Mouse (Mus musculus): Measurements from ENCODE around the gene Rad51d. TPM values are rescaled to one million over a fixed set of nuclear protein-coding genes. Genes with fewer than 3 reads are reported as not detected.
A peak's percentile ranks its signal among the peaks of the same experiment; 100 is the strongest.

The Rad51d gene
- polyA plus RNA-seq, 1 experiment from 2014 or later = 8.7 TPM

- no peak for TF ChIP-seq CTCF (IDR thresholded peaks at IDR 0.05)
Measured at GRCm38 (mm10) chr11:82899720-82900119, 9.3 kb upstream of the Rad51d start.

DNA sequence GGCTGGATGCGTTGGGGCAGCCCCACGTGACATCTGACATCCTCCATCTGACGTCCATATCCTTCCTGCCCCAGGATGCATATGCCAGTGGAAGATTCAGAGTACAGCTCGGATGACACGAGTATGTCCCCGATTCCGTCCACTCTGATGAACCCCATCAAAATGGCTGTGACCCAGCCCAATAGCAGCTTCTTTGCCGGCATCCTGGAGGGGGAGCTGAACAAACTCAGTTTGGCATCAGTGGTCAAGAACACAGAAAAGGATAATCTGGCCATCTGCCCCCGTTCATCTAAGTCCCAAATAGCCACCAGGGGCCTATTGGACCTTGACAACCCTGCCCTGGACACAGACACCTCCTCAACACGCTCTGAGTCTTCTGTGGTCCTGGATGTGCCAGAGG, 7.1 kb upstream of the Rad51d start:
- TF ChIP-seq EP300 (IDR thresholded peaks at IDR 0.05) (no peak), CTCF (IDR thresholded peaks at IDR 0.05) (no peak)
- DNase-seq (ENCODE audit: low spot score) (no peak), ATAC-seq (no peak)
- 67% methylated on average over 10 of the region's 10 CpGs for WGBS
- Histone ChIP-seq H3K4me3 (ENCODE audit: low read depth, low read length) (no peak overlapping the region), H3K36me3 (ENCODE audit: insufficient read depth, low read length) (no peaks in the 10 kb centered on the region), H3K9me3 (ENCODE audit: low read length) (no peaks in the 10 kb centered on the region), H3K27ac (ENCODE audit: low read length) (no peak overlapping the region), H3K4me1 (ENCODE audit: insufficient read depth, low read depth, low read length) (no peaks in the 10 kb centered on the region), H3K27me3 (replicated peaks; ENCODE audit: insufficient read depth, low read length) (no peaks in the 10 kb centered on the region), H3K4me2 (replicated peaks; ENCODE audit: low read depth, low read length) (no peak overlapping the region), H3K9ac (replicated peaks; ENCODE audit: low read depth) (no peak overlapping the region)

More at GRCm38 (mm10) chr11:82899720-82900119, 9.3 kb upstream of the Rad51d start:
- Histone ChIP-seq H3K27ac (ENCODE audit: low read length) (no peak overlapping the region), H3K9me3 (ENCODE audit: low read length) (no peaks in the 10 kb centered on the region), H3K27me3 (replicated peaks; ENCODE audit: insufficient read depth, low read length) (no peaks in the 10 kb centered on the region), H3K4me3 (ENCODE audit: low read depth, low read length) (no peak overlapping the region), H3K36me3 (ENCODE audit: insufficient read depth, low read length) (peaks cover 5% of the 10 kb centered on the region), H3K9ac (replicated peaks; ENCODE audit: low read depth) (no peak overlapping the region), H3K4me2 (replicated peaks; ENCODE audit: low read depth, low read length) (no peak overlapping the region), H3K4me1 (ENCODE audit: insufficient read depth, low read depth, low read length) (no peaks in the 10 kb centered on the region)
- ATAC-seq (no peak), DNase-seq (ENCODE audit: low spot score) (no peak)
- WGBS = 90% methylated on average over 5 of the region's 5 CpGs

DNA sequence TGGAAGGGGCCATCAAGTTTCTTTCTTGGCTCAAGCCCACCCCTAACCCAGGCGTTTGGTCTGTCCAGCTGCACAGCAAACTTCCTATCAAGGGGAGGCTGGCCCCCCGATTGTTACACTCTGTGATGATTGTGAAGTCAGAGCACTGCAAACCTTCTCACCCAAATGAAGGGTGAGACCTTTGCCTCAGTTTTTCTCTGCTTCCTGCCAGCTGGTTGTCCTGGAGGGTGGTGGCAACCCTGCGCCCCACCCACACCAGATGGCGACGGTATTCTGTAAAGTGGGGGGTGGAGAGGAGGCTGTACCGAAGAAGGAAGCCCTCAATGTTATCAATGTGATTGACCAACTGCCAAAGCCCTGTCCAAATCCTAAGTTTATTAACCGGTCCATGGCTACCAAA, 1.5 kb upstream of the Rad51d start, which contains the start of gene Fndc8:
TSS of gene Fndc8 (plus strand) at position 189 of the 400 bp plus-strand sequence.
- Histone ChIP-seq H3K27me3 (replicated peaks; ENCODE audit: insufficient read depth, low read length) (no peaks in the 10 kb centered on the region), H3K9me3 (ENCODE audit: low read length) (no peaks in the 10 kb centered on the region), H3K4me3 (ENCODE audit: low read depth, low read length) (no peak within 1 kb of the TSS), H3K9ac (replicated peaks; ENCODE audit: low read depth) (no peak within 1 kb of the TSS), H3K4me2 (replicated peaks; ENCODE audit: low read depth, low read length) (no peak within 1 kb of the TSS), H3K27ac (ENCODE audit: low read length) (no peak within 1 kb of the TSS), H3K36me3 (ENCODE audit: insufficient read depth, low read length) (no peaks in the 10 kb centered on the region), H3K4me1 (ENCODE audit: insufficient read depth, low read depth, low read length) (peaks cover 5% of the 10 kb centered on the region; the same call in 1 of the 2 replicates)
- DNase-seq (ENCODE audit: low spot score) (no peak), ATAC-seq (no peak)
- TF ChIP-seq CTCF (IDR thresholded peaks at IDR 0.05) (no peak), EP300 (IDR thresholded peaks at IDR 0.05) (no peak)
- 49% methylated on average over 7 of the region's 7 CpGs for WGBS

- peak overlapping the region; percentile 74 for H3K9ac ChIP-seq (replicated peaks; ENCODE audit: low read depth)
- peak overlapping the region; percentile 76 for H3K4me2 ChIP-seq (replicated peaks; ENCODE audit: low read depth, low read length)
- ATAC-seq (peak; percentile 32), DNase-seq (ENCODE audit: low spot score) (peak; percentile 34)
- H3K4me3 ChIP-seq (ENCODE audit: low read depth, low read length) = peak overlapping the region; percentile 64
- H3K36me3 ChIP-seq (ENCODE audit: insufficient read depth, low read length) = no peaks in the 10 kb centered on the region
- H3K27ac ChIP-seq (ENCODE audit: low read length) = peak overlapping the region; percentile 54
- TF ChIP-seq CTCF (IDR thresholded peaks at IDR 0.05) (no peak), EP300 (IDR thresholded peaks at IDR 0.05) (no peak)
- H3K4me1 ChIP-seq (ENCODE audit: insufficient read depth, low read depth, low read length) = peaks cover 5% of the 10 kb centered on the region; the same call in 1 of the 2 replicates
- H3K27me3 ChIP-seq (replicated peaks; ENCODE audit: insufficient read depth, low read length) = no peaks in the 10 kb centered on the region
- H3K9me3 ChIP-seq (ENCODE audit: low read length) = no peaks in the 10 kb centered on the region
- WGBS = 2% methylated on average over 30 of the region's 31 CpGs
Measured at GRCm38 (mm10) chr11:82889524-82890341, 681 bp downstream of the Rad51d start.

DNA sequence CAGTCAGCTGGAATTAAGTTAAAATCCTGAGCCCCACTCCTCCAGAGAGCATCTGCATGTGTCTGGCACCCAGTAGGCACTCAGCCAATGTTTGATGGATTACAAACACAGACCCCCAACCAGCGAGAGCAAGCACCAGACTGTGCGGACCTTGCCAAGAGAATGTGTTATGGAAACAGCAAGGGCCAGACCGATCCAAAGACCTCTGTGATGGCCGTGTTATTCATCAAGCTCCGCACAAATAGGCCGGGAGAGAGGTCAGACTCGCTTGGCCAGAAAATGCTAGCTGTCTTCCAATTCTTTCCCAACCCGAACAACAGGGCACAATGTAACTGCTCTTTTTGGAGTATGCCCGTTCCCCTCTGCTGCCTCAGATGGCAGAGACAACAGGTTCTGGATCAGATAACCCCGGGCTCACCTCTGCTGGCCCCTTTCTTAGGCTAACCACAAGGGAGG, 1.9 kb downstream of the Rad51d start:
- no peak overlapping the region for H3K4me2 ChIP-seq (replicated peaks; ENCODE audit: low read depth, low read length)
- no peak for ATAC-seq
- peak; percentile 16 for DNase-seq (ENCODE audit: low spot score)
- H3K36me3 ChIP-seq (ENCODE audit: insufficient read depth, low read length) = no peaks in the 10 kb centered on the region
- TF ChIP-seq EP300 (IDR thresholded peaks at IDR 0.05) (no peak), CTCF (IDR thresholded peaks at IDR 0.05) (no peak)
- H3K4me3 ChIP-seq (ENCODE audit: low read depth, low read length) = no peak overlapping the region
- 41% methylated on average over 10 of the region's 10 CpGs for WGBS
- H3K9ac ChIP-seq (replicated peaks; ENCODE audit: low read depth) = no peak overlapping the region
- no peaks in the 10 kb centered on the region for H3K9me3 ChIP-seq (ENCODE audit: low read length)
- no peaks in the 10 kb centered on the region for H3K27me3 ChIP-seq (replicated peaks; ENCODE audit: insufficient read depth, low read length)
- H3K4me1 ChIP-seq (ENCODE audit: insufficient read depth, low read depth, low read length) = peaks cover 5% of the 10 kb centered on the region; the same call in 1 of the 2 replicates
- H3K27ac ChIP-seq (ENCODE audit: low read length) = no peak overlapping the region

GRCm38 (mm10) chr11:82886559-82886958, 3.9 kb downstream of the Rad51d start:
- Histone ChIP-seq H3K4me2 (replicated peaks; ENCODE audit: low read depth, low read length) (no peak overlapping the region), H3K9ac (replicated peaks; ENCODE audit: low read depth) (no peak overlapping the region), H3K4me1 (ENCODE audit: insufficient read depth, low read depth, low read length) (peaks cover 5% of the 10 kb centered on the region; the same call in 1 of the 2 replicates), H3K4me3 (ENCODE audit: low read depth, low read length) (no peak overlapping the region), H3K27ac (ENCODE audit: low read length) (no peak overlapping the region), H3K36me3 (ENCODE audit: insufficient read depth, low read length) (no peaks in the 10 kb centered on the region), H3K27me3 (replicated peaks; ENCODE audit: insufficient read depth, low read length) (no peaks in the 10 kb centered on the region), H3K9me3 (ENCODE audit: low read length) (no peaks in the 10 kb centered on the region)
- no peak for TF ChIP-seq EP300 (IDR thresholded peaks at IDR 0.05)
- peak; percentile 65 for TF ChIP-seq CTCF (IDR thresholded peaks at IDR 0.05)
- 80% methylated on average over 3 of the region's 3 CpGs for WGBS
- DNase-seq (ENCODE audit: low spot score) (no peak), ATAC-seq (no peak)

All from lung, postnatal 0 days (tissue).